Mouse (Mus musculus) bone marrow macrophage, adult 2 months (primary cell): ENCODE measurements around the gene Cep128.

ENCODE experiments used
- CTCF ChIP-seq: IDR thresholded peaks from 2 replicates; pipeline ENCODE4 v1.5.1; 2012; ENCODE audit warnings: low read depth, mild to moderate bottlenecking, low read length, moderate library complexity
- POLR2A ChIP-seq: IDR thresholded peaks from 2 replicates; pipeline ENCODE4 v1.6.1; 2012; ENCODE audit warnings: mild to moderate bottlenecking, low read depth, low read length, borderline replicate concordance

- TF ChIP-seq CTCF (no peak), POLR2A (no peak)
Measured at GRCm38 (mm10) chr12:91052301-91052700, 331.9 kb downstream of the Cep128 start.
